In the genomic region with DNA sequence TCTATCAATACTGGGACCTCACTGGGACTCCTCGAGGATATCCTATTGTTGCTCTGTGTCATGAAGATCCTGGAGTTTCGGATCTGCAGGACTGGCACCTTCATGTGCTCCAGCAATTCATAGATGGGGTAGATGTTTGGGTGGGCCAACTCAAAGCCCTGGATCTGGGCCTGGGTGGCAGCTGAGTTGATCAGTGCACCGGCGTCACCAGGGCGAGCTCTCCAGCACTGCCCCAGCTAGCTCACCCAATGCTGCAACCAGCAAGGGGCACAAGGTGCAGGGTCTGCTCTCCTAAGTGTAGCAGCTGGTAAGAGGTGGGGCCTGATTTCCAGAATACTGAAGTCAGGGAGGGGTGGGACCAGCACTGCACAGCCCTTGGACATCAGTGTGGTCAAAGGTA, we compare ENCODE assay signal across 46 mouse cellular contexts. TPM values are rescaled to one million over a fixed set of nuclear protein-coding genes. Genes with fewer than 3 reads are reported as not detected.
"Had no signal": no experiment of that assay in that cellular context is flagged by ENCODE, and none has a peak within 500 bp of the region (broad histone marks: within the 10 kb centered on the region; RNA-seq: fewer than 3 reads in every experiment).

No protein-coding gene starts in this region.

- H3K4me2 ChIP-seq: limb, embryonic 12.5 days; limb, embryonic 13.5 days; limb, embryonic 15.5 days; liver, embryonic 11.5 days; liver, embryonic 12.5 days; liver, embryonic 13.5 days; liver, embryonic 15.5 days; lung, embryonic 14.5 days; lung, embryonic 15.5 days; midbrain, embryonic 11.5 days; midbrain, embryonic 12.5 days; midbrain, embryonic 13.5 days; midbrain, embryonic 15.5 days; neural tube, embryonic 12.5 days; neural tube, embryonic 13.5 days had no signal

- H3K36me3 ChIP-seq: limb, embryonic 10.5 days; limb, embryonic 12.5 days; limb, embryonic 13.5 days; limb, embryonic 15.5 days; liver, embryonic 12.5 days; liver, embryonic 13.5 days; liver, embryonic 15.5 days; lung, embryonic 15.5 days; midbrain, embryonic 10.5 days; midbrain, embryonic 12.5 days; midbrain, embryonic 13.5 days; midbrain, embryonic 15.5 days; neural tube, embryonic 12.5 days; neural tube, embryonic 13.5 days had no signal

- H3K4me1 ChIP-seq: limb, embryonic 10.5 days; limb, embryonic 12.5 days; limb, embryonic 13.5 days; limb, embryonic 15.5 days; liver, embryonic 12.5 days; liver, embryonic 13.5 days; liver, embryonic 15.5 days; lung, embryonic 15.5 days; midbrain, embryonic 10.5 days; midbrain, embryonic 12.5 days; midbrain, embryonic 13.5 days; midbrain, embryonic 15.5 days; neural tube, embryonic 12.5 days; neural tube, embryonic 13.5 days had no signal

- ATAC-seq: liver, embryonic 12.5 days; lung, postnatal 0 days; midbrain, embryonic 13.5 days; midbrain, embryonic 15.5 days; midbrain, embryonic 16.5 days had no signal

- H3K27ac ChIP-seq: limb, embryonic 10.5 days; limb, embryonic 12.5 days; limb, embryonic 13.5 days; limb, embryonic 15.5 days; liver, embryonic 12.5 days; liver, embryonic 13.5 days; liver, embryonic 14.5 days; liver, embryonic 15.5 days; lung, embryonic 15.5 days; macrophage; midbrain, embryonic 10.5 days; midbrain, embryonic 12.5 days; midbrain, embryonic 13.5 days; midbrain, embryonic 15.5 days; neural tube, embryonic 12.5 days; neural tube, embryonic 13.5 days had no signal

- DNase-seq: left cerebral cortex, postnatal 4 days; liver; liver, embryonic 13.5 days; lung, adult 18-20 months; lung, adult 2 months; lung, embryonic 14.5 days; lung, postnatal 10 days; lung, postnatal 14 days; lung, postnatal 36 days; lung, postnatal 4 days; midbrain, embryonic 14.5 days had no signal

- H3K27me3 ChIP-seq: limb, embryonic 12.5 days; limb, embryonic 13.5 days; limb, embryonic 15.5 days; liver, embryonic 12.5 days; liver, embryonic 13.5 days; liver, embryonic 15.5 days; lung, embryonic 15.5 days; megakaryocyte, embryonic 14.5 days; midbrain, embryonic 12.5 days; midbrain, embryonic 13.5 days; midbrain, embryonic 15.5 days; neural tube, embryonic 12.5 days; neural tube, embryonic 13.5 days had no signal

- H3K9ac ChIP-seq: limb, embryonic 12.5 days; limb, embryonic 13.5 days; limb, embryonic 15.5 days; liver, embryonic 12.5 days; liver, embryonic 13.5 days; liver, embryonic 14.5 days; liver, embryonic 15.5 days; liver, postnatal 0 days; lung, embryonic 14.5 days; lung, embryonic 15.5 days; midbrain, embryonic 12.5 days; midbrain, embryonic 13.5 days; midbrain, embryonic 15.5 days; neural tube, embryonic 12.5 days; neural tube, embryonic 13.5 days had no signal

- H3K4me3 ChIP-seq: limb, embryonic 10.5 days; limb, embryonic 12.5 days; limb, embryonic 13.5 days; limb, embryonic 15.5 days; liver, embryonic 12.5 days; liver, embryonic 13.5 days; liver, embryonic 15.5 days; lung, embryonic 15.5 days; megakaryocyte, embryonic 14.5 days; midbrain, embryonic 10.5 days; midbrain, embryonic 12.5 days; midbrain, embryonic 13.5 days; midbrain, embryonic 15.5 days; myocyte; neural tube, embryonic 12.5 days; neural tube, embryonic 13.5 days had no signal

- H3K9me3 ChIP-seq: limb, embryonic 10.5 days; limb, embryonic 12.5 days; limb, embryonic 13.5 days; limb, embryonic 15.5 days; liver, embryonic 12.5 days; liver, embryonic 13.5 days; liver, embryonic 15.5 days; lung, embryonic 15.5 days; midbrain, embryonic 10.5 days; midbrain, embryonic 12.5 days; midbrain, embryonic 13.5 days; midbrain, embryonic 15.5 days; neural tube, embryonic 12.5 days; neural tube, embryonic 13.5 days had no signal

RNA-seq across cellular contexts. Expression of a gene that starts 32.6 kb away (rescaled TPM):
- total RNA-seq: left cerebral cortex, postnatal 10 days; left cerebral cortex, postnatal 14 days; left cerebral cortex, postnatal 25 days; left cerebral cortex, postnatal 36 days; megakaryocyte, adult 5-6 weeks; megakaryocyte-erythroid progenitor cell, adult 5-6 weeks; midbrain, postnatal 0 days; monocyte, adult 5-6 weeks had no signal
- polyA plus RNA-seq: limb, embryonic 10.5 days; limb, embryonic 11.5 days; limb, embryonic 15.5 days; liver, adult 2 months; liver, embryonic 11.5 days; liver, embryonic 12.5 days; liver, embryonic 13.5 days; liver, embryonic 15.5 days; liver, embryonic 16.5 days; lung, adult 2 months; lung, embryonic 14.5 days; lung, embryonic 16.5 days; lung, postnatal 0 days; midbrain, embryonic 10.5 days; midbrain, embryonic 11.5 days; midbrain, embryonic 12.5 days; midbrain, embryonic 13.5 days; midbrain, embryonic 14.5 days; midbrain, embryonic 15.5 days; midbrain, embryonic 16.5 days; midbrain, postnatal 0 days; myocyte; neural tube, embryonic 11.5 days; neural tube, embryonic 12.5 days; neural tube, embryonic 13.5 days had no signal

RNA-seq across cellular contexts. Expression of a gene that starts 47.1 kb away (rescaled TPM):
- total RNA-seq: left cerebral cortex, postnatal 10 days; left cerebral cortex, postnatal 14 days; left cerebral cortex, postnatal 25 days; left cerebral cortex, postnatal 36 days; left cerebral cortex, postnatal 4 days; liver, adult 2 months; megakaryocyte, adult 5-6 weeks; megakaryocyte-erythroid progenitor cell, adult 5-6 weeks; midbrain, postnatal 0 days; monocyte, adult 5-6 weeks had no signal
- polyA plus RNA-seq: limb, embryonic 11.5 days; limb, embryonic 12.5 days; limb, embryonic 13.5 days; limb, embryonic 15.5 days; liver, adult 2 months; liver, embryonic 11.5 days; liver, embryonic 12.5 days; liver, embryonic 13.5 days; liver, embryonic 14.5 days; liver, embryonic 15.5 days; liver, embryonic 16.5 days; liver, postnatal 0 days; lung, adult 2 months; lung, embryonic 14.5 days; lung, embryonic 15.5 days; lung, embryonic 16.5 days; lung, postnatal 0 days; macrophage; midbrain, embryonic 10.5 days; midbrain, embryonic 11.5 days; midbrain, embryonic 12.5 days; midbrain, embryonic 13.5 days; midbrain, embryonic 14.5 days; midbrain, embryonic 15.5 days; midbrain, embryonic 16.5 days; midbrain, postnatal 0 days; neural tube, embryonic 12.5 days; neural tube, embryonic 13.5 days had no signal
